Mouse (Mus musculus) neural tube, embryonic 12.5 days (tissue): ENCODE data around the gene Tet3. TPM values are rescaled to one million over a fixed set of nuclear protein-coding genes. Genes with fewer than 3 reads are reported as not detected.
"Not testable (repeated sequence)": the region's sequence is repeated elsewhere in the genome, so short reads cannot be mapped to it uniquely, and the experiment has no call there.

Experiments used
- ATAC-seq: fragments of 200-750 bp; cut with Nextera tagmentation; 2 replicates; pipeline ENCODE4 v1.8.0; 2017; ENCODE audit warnings: low read depth, mild to moderate bottlenecking, moderate TSS enrichment, moderate library complexity; ENCODE audit not compliant: low FRiP score
- H3K27ac ChIP-seq: fragments of 300-500 bp; sonication (generic); 2 replicates; pipeline ENCODE4 v1.5.1; 2016
- H3K27me3 ChIP-seq: fragments of 300-500 bp; sonication (generic); replicated peaks from 2 replicates; pipeline ENCODE4 v1.6.1; 2016; ENCODE audit warnings: mild to moderate bottlenecking
- H3K36me3 ChIP-seq: fragments of 300-500 bp; sonication (generic); 2 replicates; pipeline ENCODE4 v1.6.1; 2016; ENCODE audit warnings: mild to moderate bottlenecking
- H3K4me1 ChIP-seq: fragments of 300-500 bp; sonication (generic); 2 replicates; pipeline ENCODE4 v1.6.1; 2016
- H3K4me2 ChIP-seq: fragments of 300-500 bp; sonication (generic); replicated peaks from 2 replicates; pipeline ENCODE4 v1.6.1; 2016; ENCODE audit warnings: mild to moderate bottlenecking
- H3K4me3 ChIP-seq: fragments of 300-500 bp; sonication (generic); 2 replicates; pipeline ENCODE4 v1.5.1; 2016
- H3K9ac ChIP-seq: fragments of 300-500 bp; sonication (generic); 2 replicates; pipeline ENCODE4 v1.6.1; 2016; ENCODE audit warnings: mild to moderate bottlenecking
- H3K9me3 ChIP-seq: fragments of 300-500 bp; sonication (generic); 2 replicates; pipeline ENCODE4 v1.6.1; 2016; ENCODE audit warnings: mild to moderate bottlenecking
- WGBS: fragments of 180-500 bp; shearing (Covaris S2); methylation state at CpG from one replicate; pipeline ENCODE4 v1.1.7; 2016; 5-methylcytosine and 5-hydroxymethylcytosine counted together
- polyA plus RNA-seq: library from polyadenylated mRNA; unstranded; fragments of >200 nt; fragmentation: Nextera tagmentation; extraction: Ambion mirVana; gene quantifications from 2 replicates; pipeline ENCODE4 v1.2.1, GENCODE M21; 2016

Tet3 gene
- polyA plus RNA-seq, 1 experiment from 2014 or later = 64.5 TPM

DNA sequence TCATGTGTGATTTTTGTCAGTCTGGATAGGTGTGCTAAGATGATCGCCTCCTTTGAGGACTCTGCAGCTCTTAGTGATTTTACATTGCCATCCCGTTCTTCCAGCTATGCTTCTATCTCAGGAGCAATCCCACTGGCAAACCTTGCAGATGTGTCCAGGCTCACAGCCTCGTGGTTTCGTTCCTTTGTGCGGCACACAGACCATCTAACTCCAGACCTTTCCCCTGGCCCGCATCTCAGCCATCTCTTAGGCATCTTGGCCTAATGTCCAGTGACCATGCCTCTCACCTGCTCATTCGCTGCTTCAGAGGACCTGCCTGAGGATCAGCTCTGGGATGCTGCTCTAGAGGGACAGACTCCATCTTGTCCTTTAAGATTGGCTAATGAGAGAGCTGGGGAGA lies 108.7 kb downstream of the Tet3 start:
- peak overlapping the region; percentile 82 for H3K4me3 ChIP-seq
- 85% methylated on average over 7 of the region's 7 CpGs for WGBS

DNA sequence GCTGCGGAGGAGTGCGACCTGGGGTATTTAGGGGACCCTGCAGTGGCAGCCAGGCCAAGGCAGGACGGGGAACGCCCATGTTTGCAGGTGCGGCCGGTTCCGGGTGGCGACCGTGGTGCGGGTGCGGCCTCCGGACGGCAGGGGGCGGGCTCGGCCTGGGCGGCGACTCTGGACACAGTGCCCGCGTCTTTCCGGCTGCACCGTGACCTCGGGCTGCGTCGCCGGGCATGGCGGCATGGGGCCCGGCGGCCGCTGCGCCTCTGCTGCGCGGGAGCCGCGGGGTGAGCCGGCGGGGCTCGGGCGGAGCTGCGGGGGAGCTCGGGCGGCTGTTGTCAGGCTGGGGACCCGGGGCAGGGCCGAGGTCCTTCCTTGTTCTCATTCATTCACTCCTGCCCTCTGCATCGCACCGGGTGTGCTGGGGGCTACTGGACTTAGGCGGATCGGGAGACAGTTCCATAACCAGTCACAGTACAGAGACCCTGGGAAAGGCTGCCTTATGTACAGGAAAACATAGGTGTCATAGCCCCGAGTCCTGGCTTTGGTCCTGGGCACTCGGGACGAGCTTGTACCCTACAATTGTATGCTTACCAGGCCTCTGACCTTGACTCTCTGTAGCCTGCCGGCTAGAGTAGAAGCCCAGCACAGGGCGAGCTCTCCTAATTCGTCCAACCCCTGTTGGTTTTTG lies 109.5 kb downstream of the Tet3 start:
- under 1% methylated on average over 51 of the region's 53 CpGs for WGBS
- Histone ChIP-seq H3K9me3 (no peaks in the 10 kb centered on the region), H3K9ac (peak overlapping the region; percentile 92), H3K4me1 (peaks cover 13% of the 10 kb centered on the region), H3K36me3 (peaks cover 14% of the 10 kb centered on the region; the same call in 1 of the 2 replicates), H3K27me3 (no peaks in the 10 kb centered on the region), H3K4me2 (peak overlapping the region; percentile 84), H3K4me3 (peak overlapping the region; percentile 82), H3K27ac (no peak overlapping the region)
- peak; percentile 96 for ATAC-seq

More for the DNA sequence above, 108.7 kb downstream of the Tet3 start:
- no peak for ATAC-seq
- Histone ChIP-seq H3K4me2 (peak overlapping the region; percentile 84), H3K9ac (peak overlapping the region; percentile 92), H3K36me3 (peaks cover 22% of the 10 kb centered on the region), H3K27ac (no peak overlapping the region), H3K9me3 (no peaks in the 10 kb centered on the region), H3K4me1 (peaks cover 13% of the 10 kb centered on the region), H3K27me3 (no peaks in the 10 kb centered on the region)

DNA sequence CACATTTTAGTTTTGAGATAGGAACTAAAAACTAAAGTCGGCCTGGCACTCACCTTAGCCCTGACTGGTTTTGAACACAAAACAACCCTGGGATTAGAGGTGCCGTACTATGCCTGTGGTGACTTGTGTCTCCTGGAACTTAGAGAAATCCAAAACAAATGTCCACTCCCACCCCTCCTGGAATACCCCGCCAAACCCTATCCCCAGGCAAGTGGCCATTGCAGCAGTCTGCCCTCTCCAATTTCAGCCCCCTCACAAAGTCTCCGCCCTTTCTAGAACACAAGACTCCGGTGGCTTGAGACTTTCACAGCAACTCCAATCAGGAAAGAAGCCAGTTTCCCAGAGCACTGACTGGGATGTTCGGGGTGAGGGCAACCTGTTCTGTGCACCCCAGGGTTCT lies 110.0 kb downstream of the Tet3 start, which contains the start of gene Bola3:
Gene Bola3, plus strand, starts transcription at position 275 of the 400 bp plus-strand sequence.
- 30% methylated on average over 6 of the region's 6 CpGs for WGBS

GRCm38 (mm10) chr6:83347916-83348315 lies 111.0 kb downstream of the Tet3 start:
- Histone ChIP-seq H3K4me2 (no peak overlapping the region), H3K27me3 (no peaks in the 10 kb centered on the region), H3K4me3 (no peak overlapping the region), H3K36me3 (peaks cover 4% of the 10 kb centered on the region), H3K4me1 (peaks cover 13% of the 10 kb centered on the region), H3K9me3 (no peaks in the 10 kb centered on the region), H3K27ac (no peak overlapping the region), H3K9ac (no peak overlapping the region)
- ATAC-seq = no peak
- WGBS = 89% methylated on average over 3 of the region's 3 CpGs

More for the DNA sequence above, 110.0 kb downstream of the Tet3 start, which contains the start of gene Bola3:
- peaks cover 13% of the 10 kb centered on the region for H3K4me1 ChIP-seq
- no peaks in the 10 kb centered on the region for H3K9me3 ChIP-seq
- peaks cover 10% of the 10 kb centered on the region; the same call in 1 of the 2 replicates for H3K36me3 ChIP-seq
- peak within 1 kb of the TSS; percentile 82 for H3K4me3 ChIP-seq
- peak within 1 kb of the TSS; percentile 92 for H3K9ac ChIP-seq
- peak within 1 kb of the TSS; percentile 84 for H3K4me2 ChIP-seq
- peak; percentile 65 for ATAC-seq
- H3K27ac ChIP-seq = no peak within 1 kb of the TSS
- no peaks in the 10 kb centered on the region for H3K27me3 ChIP-seq

GRCm38 (mm10) chr6:83345285-83345684 lies 113.6 kb downstream of the Tet3 start:
- peaks cover 11% of the 10 kb centered on the region for H3K4me1 ChIP-seq
- ATAC-seq, H3K27me3 ChIP-seq, H3K9me3 ChIP-seq, H3K27ac ChIP-seq, H3K4me3 ChIP-seq, H3K9ac ChIP-seq, H3K4me2 ChIP-seq: not testable (repeated sequence)
- peaks cover 27% of the 10 kb centered on the region for H3K36me3 ChIP-seq
- WGBS = 93% methylated on average over 8 of the region's 8 CpGs

DNA sequence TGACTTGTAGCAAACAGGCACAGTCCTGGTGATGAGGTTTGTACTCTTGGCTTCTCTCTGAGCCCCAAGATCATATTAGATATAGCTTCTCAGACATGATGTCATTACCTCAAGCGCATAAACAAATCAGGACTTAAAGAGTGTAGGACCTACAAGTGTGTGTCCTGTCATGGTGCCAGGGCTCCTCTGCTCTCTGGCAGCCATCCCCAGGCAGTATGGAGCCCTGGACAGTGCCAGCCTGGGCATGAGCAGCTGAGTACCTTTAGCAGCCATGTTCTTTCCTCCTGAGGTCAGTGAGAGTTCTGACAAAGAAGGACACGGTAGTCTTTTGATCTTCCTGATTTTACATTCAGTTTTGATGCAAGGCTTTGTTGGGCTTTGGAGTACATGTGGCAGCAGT lies 115.9 kb downstream of the Tet3 start:
- H3K4me1 ChIP-seq = no peaks in the 10 kb centered on the region
- peaks cover 47% of the 10 kb centered on the region for H3K36me3 ChIP-seq
- H3K4me3 ChIP-seq = no peak overlapping the region
- 90% methylated on average over 2 of the region's 2 CpGs for WGBS
- H3K9ac ChIP-seq = no peak overlapping the region
- H3K27me3 ChIP-seq = no peaks in the 10 kb centered on the region
- no peak overlapping the region for H3K27ac ChIP-seq
- no peak overlapping the region for H3K4me2 ChIP-seq
- H3K9me3 ChIP-seq = no peaks in the 10 kb centered on the region
- ATAC-seq = no peak

- no peak overlapping the region for H3K4me3 ChIP-seq
- H3K9ac ChIP-seq = no peak overlapping the region
- WGBS = 88% methylated on average over 3 of the region's 3 CpGs
- H3K27ac ChIP-seq = no peak overlapping the region
- ATAC-seq = no peak
- H3K9me3 ChIP-seq = no peaks in the 10 kb centered on the region
- no peaks in the 10 kb centered on the region for H3K27me3 ChIP-seq
- H3K36me3 ChIP-seq = peaks cover 52% of the 10 kb centered on the region
- no peak overlapping the region for H3K4me2 ChIP-seq
- no peaks in the 10 kb centered on the region for H3K4me1 ChIP-seq
Observed at GRCm38 (mm10) chr6:83341387-83341786, 117.5 kb downstream of the Tet3 start.

DNA sequence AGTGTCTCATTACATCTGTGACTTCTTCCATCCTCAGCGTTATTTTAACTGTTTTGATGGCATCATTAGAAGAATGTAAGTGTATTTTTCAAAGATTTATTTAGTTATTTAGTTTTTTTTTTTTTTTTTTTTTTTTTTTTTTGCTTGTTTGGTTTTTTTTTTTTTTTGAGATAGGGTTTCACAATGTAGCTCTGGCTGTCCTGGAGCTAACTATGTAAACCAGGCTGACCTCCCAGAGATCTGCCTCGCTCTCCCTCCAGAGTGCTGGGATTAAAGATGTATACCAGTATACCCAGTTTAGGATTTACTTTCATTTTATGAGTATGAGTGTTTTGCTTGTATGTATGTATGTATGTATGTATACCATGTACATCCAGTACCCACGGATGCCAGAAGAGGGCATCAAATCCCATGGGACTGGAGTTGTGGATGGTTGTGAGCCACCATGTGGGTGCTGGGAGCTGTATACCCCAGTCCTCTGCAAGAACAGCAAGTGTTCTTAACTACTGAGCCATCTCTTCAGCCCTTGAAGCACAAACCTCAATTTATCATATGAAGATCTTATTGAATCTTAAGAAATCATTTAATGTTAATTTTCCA lies 131.2 kb downstream of the Tet3 start:
- 94% methylated on average over 3 of the region's 3 CpGs for WGBS
- no peaks in the 10 kb centered on the region for H3K9me3 ChIP-seq
- no peak for ATAC-seq
- no peak overlapping the region for H3K4me2 ChIP-seq
- H3K4me3 ChIP-seq = no peak overlapping the region
- H3K36me3 ChIP-seq = peaks cover 24% of the 10 kb centered on the region
- H3K4me1 ChIP-seq = peaks cover 11% of the 10 kb centered on the region
- H3K27ac ChIP-seq = no peak overlapping the region
- H3K27me3 ChIP-seq = no peaks in the 10 kb centered on the region
- no peak overlapping the region for H3K9ac ChIP-seq

GRCm38 (mm10) chr6:83326761-83327160 lies 132.1 kb downstream of the Tet3 start:
- no peak for ATAC-seq
- peak overlapping the region; percentile 82 for H3K4me3 ChIP-seq
- peak overlapping the region; percentile 96 for H3K9ac ChIP-seq
- H3K27ac ChIP-seq = no peak overlapping the region
- peaks cover 16% of the 10 kb centered on the region for H3K36me3 ChIP-seq
- 72% methylated on average over 6 of the region's 6 CpGs for WGBS
- H3K9me3 ChIP-seq = no peaks in the 10 kb centered on the region
- peaks cover 11% of the 10 kb centered on the region for H3K4me1 ChIP-seq
- H3K4me2 ChIP-seq = peak overlapping the region; percentile 83
- H3K27me3 ChIP-seq = no peaks in the 10 kb centered on the region

DNA sequence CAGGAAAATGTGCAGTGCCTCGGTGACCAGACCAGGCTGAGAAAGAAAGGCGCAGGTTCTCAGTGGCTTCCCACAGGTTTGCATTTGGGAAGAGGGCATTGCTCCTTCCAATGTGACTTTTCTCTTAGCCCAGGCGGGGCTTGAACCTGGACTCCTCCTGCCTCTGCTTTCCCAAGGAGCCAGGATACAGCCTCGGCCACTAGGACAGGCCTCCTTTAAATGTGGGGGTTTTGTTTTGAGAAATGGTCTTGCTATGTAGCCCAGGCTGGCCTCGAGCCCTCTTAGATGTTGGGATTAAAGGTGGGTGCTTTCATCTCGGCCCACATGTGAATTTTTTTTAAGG lies 132.5 kb downstream of the Tet3 start:
- H3K36me3 ChIP-seq = peaks cover 12% of the 10 kb centered on the region
- H3K9me3 ChIP-seq = no peaks in the 10 kb centered on the region
- peaks cover 11% of the 10 kb centered on the region for H3K4me1 ChIP-seq
- H3K4me2 ChIP-seq = peak overlapping the region; percentile 83
- H3K27me3 ChIP-seq = no peaks in the 10 kb centered on the region
- peak overlapping the region; percentile 96 for H3K9ac ChIP-seq
- H3K27ac ChIP-seq = peak overlapping the region; percentile 88; the same call in 1 of the 2 replicates
- WGBS = 10% methylated on average over 6 of the region's 6 CpGs
- no peak for ATAC-seq
- H3K4me3 ChIP-seq = peak overlapping the region; percentile 82

GRCm38 (mm10) chr6:83325525-83326393 lies 133.1 kb downstream of the Tet3 start, which contains the start of the genes Mthfd2 and Mob1a:
TSS of gene Mthfd2 (minus strand) at chr6:83325908.
TSS of gene Mob1a (plus strand) at chr6:83326016.
- WGBS = 1% methylated on average over 65 of the region's 65 CpGs
- peak; percentile 98 for ATAC-seq
- H3K9ac ChIP-seq = peak within 1 kb of the TSS; percentile 96
- H3K4me1 ChIP-seq = peaks cover 11% of the 10 kb centered on the region
- peaks cover 7% of the 10 kb centered on the region for H3K36me3 ChIP-seq
- no peaks in the 10 kb centered on the region for H3K9me3 ChIP-seq
- peak within 1 kb of the TSS; percentile 88 for H3K27ac ChIP-seq
- peak within 1 kb of the TSS; percentile 82 for H3K4me3 ChIP-seq
- peak within 1 kb of the TSS; percentile 83 for H3K4me2 ChIP-seq
- H3K27me3 ChIP-seq = no peaks in the 10 kb centered on the region
